Mouse (Mus musculus) liver, embryonic 14.5 days (tissue): Measurements from ENCODE around the gene Slc39a1. TPM values are rescaled to one million over a fixed set of nuclear protein-coding genes. Genes with fewer than 3 reads are reported as not detected.
"Not testable (repeated sequence)": the region's sequence is repeated elsewhere in the genome, so short reads cannot be mapped to it uniquely, and the experiment has no call there.

Source experiments
- ATAC-seq: fragments of 200-750 bp; cut with Nextera tagmentation; 2 replicates; pipeline ENCODE4 v1.8.0; 2017; ENCODE audit warnings: moderate number of reproducible peaks, mild to moderate bottlenecking, moderate library complexity; ENCODE audit not compliant: insufficient read depth
- DNase-seq, 3 experiments: peaks; one replicate each; pipeline ENCODE4 v3.0.0-alpha.2; 2012 to 2013; ENCODE audit warnings: low read depth in 3 of 3, low spot score in 3 of 3
- H3K27ac ChIP-seq: fragments of 300-500 bp; sonication (generic); 2 replicates; pipeline ENCODE4 v1.5.1; 2014; ENCODE audit warnings: moderate library complexity, mild to moderate bottlenecking, control low read depth, inconsistent platforms
- H3K27me3 ChIP-seq: fragments of 300-500 bp; sonication (generic); 2 replicates; pipeline ENCODE4 v1.6.1; 2014; ENCODE audit warnings: mild to moderate bottlenecking, low read length, moderate library complexity; ENCODE audit not compliant: control insufficient read depth, insufficient read depth
- H3K36me3 ChIP-seq: fragments of 300-500 bp; sonication (generic); replicated peaks from 2 replicates; pipeline ENCODE4 v1.6.1; 2014; ENCODE audit warnings: low read depth; ENCODE audit not compliant: control insufficient read depth, insufficient read depth
- H3K4me1 ChIP-seq, 2 experiments: fragments of 200-500 bp in 1 of 2; fragments of 300-500 bp in 1 of 2; sonication (generic) in 1 of 2; replicated peaks; 2 replicates each; pipeline ENCODE4 v1.6.1; 2012 to 2014; ENCODE audit warnings: antibody characterized with exemption in 1 of 2, inconsistent platforms in 1 of 2, low read length in 1 of 2; ENCODE audit not compliant: control insufficient read depth in 2 of 2, insufficient read depth in 2 of 2
- H3K4me2 ChIP-seq: fragments of 300-500 bp; sonication (generic); 2 replicates; pipeline ENCODE4 v1.6.1; 2014; ENCODE audit warnings: low read depth, mild to moderate bottlenecking, control low read depth, moderate library complexity
- H3K4me3 ChIP-seq, 2 experiments: fragments of 200-500 bp in 1 of 2; fragments of 300-500 bp in 1 of 2; sonication (generic) in 1 of 2; 2 replicates each; pipeline ENCODE4 v1.5.1; 2012 to 2014; ENCODE audit warnings: low read depth in 2 of 2, low read length in 2 of 2, mild to moderate bottlenecking in 2 of 2, control low read depth in 1 of 2, inconsistent platforms in 1 of 2, moderate library complexity in 1 of 2; ENCODE audit not compliant: insufficient read depth in 1 of 2
- H3K9ac ChIP-seq: fragments of 300-500 bp; sonication (generic); replicated peaks from 2 replicates; pipeline ENCODE4 v1.6.1; 2014; ENCODE audit warnings: mild to moderate bottlenecking, control low read depth, moderate library complexity
- H3K9me3 ChIP-seq: fragments of 300-500 bp; sonication (generic); 2 replicates; pipeline ENCODE4 v1.6.1; 2016; ENCODE audit warnings: low read length, mixed read lengths; ENCODE audit not compliant: control insufficient read depth
- CTCF ChIP-seq: IDR thresholded peaks from 2 replicates; pipeline ENCODE4 v1.5.1; 2016; ENCODE audit warnings: antibody characterized with exemption, low read depth, control low read depth
- EP300 ChIP-seq: IDR thresholded peaks from 2 replicates; pipeline ENCODE4 v1.6.1; 2016; ENCODE audit warnings: antibody characterized with exemption, low read depth
- WGBS: fragments of 180-500 bp; shearing (Covaris S2); extraction: QIAGEN DNeasy Blood & Tissue Kit; methylation state at CpG from one replicate; pipeline ENCODE4 v1.1.7; 2014; ENCODE audit not compliant: insufficient replicate concordance; 5-methylcytosine and 5-hydroxymethylcytosine counted together
- polyA plus RNA-seq, 2 experiments: library from polyadenylated mRNA; depleted of rRNA in 1 of 2; stranded (reverse) in 1 of 2; unstranded in 1 of 2; fragments of >200 nt; fragmentation: Nextera tagmentation in 1 of 2; extraction: Ambion mirVana in 1 of 2; gene quantifications; 2 replicates each; pipeline versions ENCODE4 v1.2.1 to v1.2.3; 2012 to 2014

Slc39a1 gene
- polyA plus RNA-seq, 2 experiments: 9.8 to 24.1 TPM

- Histone ChIP-seq H3K4me3 (peak overlapping the region; percentile 69 to 89), H3K27me3 (no peaks in the 10 kb centered on the region), H3K4me2 (peak overlapping the region; percentile 79), H3K27ac (no peak overlapping the region), H3K9ac (peak overlapping the region; percentile 73), H3K9me3 (no peaks in the 10 kb centered on the region), H3K36me3 (no peaks in the 10 kb centered on the region; the same call in 1 of the 2 replicates), H3K4me1 (peaks cover 4 to 9% of the 10 kb centered on the region in 2 experiments)
- WGBS: 0% methylated on average over 10 of the region's 10 CpGs
- no peak for TF ChIP-seq CTCF
- no peak for TF ChIP-seq EP300
- ATAC-seq: peak; percentile 7; the same call in 1 of the 2 replicates
- no peak for DNase-seq
These were observed 751 bp downstream of the Slc39a1 start for GRCm38 (mm10) chr3:90248746-90249100.

DNA sequence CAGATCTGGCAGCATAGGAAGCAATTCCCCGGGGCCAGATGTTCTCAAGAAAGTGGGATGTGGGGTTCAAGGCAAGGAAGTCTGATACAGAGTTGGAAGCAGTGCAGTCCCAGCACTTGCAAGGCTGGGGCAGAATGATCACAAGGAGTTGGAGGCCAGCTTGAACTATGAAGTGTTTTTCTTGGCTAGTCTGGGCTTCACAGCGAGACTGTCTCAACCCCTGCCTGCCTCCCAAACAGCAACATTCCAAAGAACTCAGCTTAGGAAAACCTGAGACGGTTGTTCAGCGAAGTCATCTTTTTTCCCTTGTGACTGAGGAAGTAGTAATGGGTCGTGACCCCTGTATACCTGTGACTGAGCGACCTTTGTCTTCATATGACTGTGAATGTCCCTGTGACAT lies 2.8 kb downstream of the Slc39a1 start:
- no peaks in the 10 kb centered on the region for H3K9me3 ChIP-seq
- DNase-seq (no peak), ATAC-seq (no peak)
- H3K27ac ChIP-seq: no peak overlapping the region
- no peaks in the 10 kb centered on the region; the same call in 1 of the 2 replicates for H3K36me3 ChIP-seq
- H3K4me1 ChIP-seq: peaks cover 9 to 15% of the 10 kb centered on the region in 2 experiments
- H3K4me2 ChIP-seq: no peak overlapping the region
- TF ChIP-seq EP300 (no peak), CTCF (no peak)
- no peak overlapping the region for H3K4me3 ChIP-seq
- WGBS: 78% methylated on average over 6 of the region's 6 CpGs
- no peaks in the 10 kb centered on the region for H3K27me3 ChIP-seq
- H3K9ac ChIP-seq: no peak overlapping the region

GRCm38 (mm10) chr3:90251731-90252226 lies 3.8 kb downstream of the Slc39a1 start:
- H3K9me3 ChIP-seq, H3K9ac ChIP-seq, H3K27ac ChIP-seq, ATAC-seq, H3K27me3 ChIP-seq, H3K36me3 ChIP-seq, H3K4me3 ChIP-seq, H3K4me2 ChIP-seq, DNase-seq: not testable (repeated sequence)
- peaks cover 9 to 15% of the 10 kb centered on the region in 2 experiments for H3K4me1 ChIP-seq
- WGBS: 82% methylated on average over 9 of the region's 12 CpGs

- not testable (repeated sequence) for H3K27ac ChIP-seq, H3K27me3 ChIP-seq, ATAC-seq, H3K9me3 ChIP-seq, DNase-seq, H3K36me3 ChIP-seq, H3K9ac ChIP-seq, H3K4me3 ChIP-seq, H3K4me2 ChIP-seq
- H3K4me1 ChIP-seq: peaks cover 6 to 12% of the 10 kb centered on the region in 2 experiments
- WGBS: 82% methylated on average over 2 of the region's 2 CpGs
These were observed 4.7 kb downstream of the Slc39a1 start for GRCm38 (mm10) chr3:90252659-90253058.

DNA sequence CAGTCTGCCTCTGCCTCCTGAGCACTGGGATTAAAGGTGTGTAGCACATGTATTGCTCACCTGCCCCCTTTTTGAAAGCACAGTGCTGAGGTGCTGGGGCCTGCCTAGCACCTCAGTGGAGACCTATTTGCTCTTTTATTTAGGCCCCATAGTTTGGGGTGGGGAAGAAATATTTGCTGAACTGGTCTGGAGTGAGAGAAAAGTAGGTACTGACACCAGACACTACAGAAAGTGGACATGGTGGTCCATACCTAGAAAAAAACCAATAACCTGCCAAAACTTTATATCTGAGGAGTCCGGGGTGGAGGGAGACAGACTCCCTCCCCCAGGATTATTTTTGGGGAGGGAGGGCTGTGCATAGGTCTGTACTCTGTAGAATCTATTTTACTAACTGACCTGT lies 5.2 kb downstream of the Slc39a1 start:
- H3K27ac ChIP-seq, H3K9ac ChIP-seq, H3K9me3 ChIP-seq, H3K27me3 ChIP-seq, ATAC-seq, H3K36me3 ChIP-seq, H3K4me3 ChIP-seq, H3K4me2 ChIP-seq, DNase-seq: not testable (repeated sequence)
- 37% methylated on average over 1 of the region's 1 CpGs for WGBS
- peaks cover 5 to 11% of the 10 kb centered on the region in 2 experiments; a peak in 3 of 4 replicates for H3K4me1 ChIP-seq
